Mouse (Mus musculus) kidney, adult 2 months (tissue): ENCODE results near the gene Psapl1.

Experiments
- CTCF ChIP-seq: fragments of 200-500 bp; conservative IDR thresholded peaks from 2 replicates; pipeline ENCODE4 v1.5.1; 2011; ENCODE audit warnings: low read depth, mild to moderate bottlenecking, control low read depth, low read length, moderate library complexity, mixed read lengths; ENCODE audit not compliant: insufficient read depth, insufficient read length
- POLR2A ChIP-seq: fragments of 200-500 bp; IDR thresholded peaks from one replicate; pipeline ENCODE4 v1.6.1; 2011; ENCODE audit warnings: low read depth, low read length, control low read depth

- no peak for TF ChIP-seq POLR2A
- peak; percentile 73 for TF ChIP-seq CTCF
These were observed 20.0 kb downstream of the Psapl1 start for GRCm38 (mm10) chr5:36223787-36224186.
